Mouse (Mus musculus): ENCODE measurements around the gene Rasgrp1.

DNA sequence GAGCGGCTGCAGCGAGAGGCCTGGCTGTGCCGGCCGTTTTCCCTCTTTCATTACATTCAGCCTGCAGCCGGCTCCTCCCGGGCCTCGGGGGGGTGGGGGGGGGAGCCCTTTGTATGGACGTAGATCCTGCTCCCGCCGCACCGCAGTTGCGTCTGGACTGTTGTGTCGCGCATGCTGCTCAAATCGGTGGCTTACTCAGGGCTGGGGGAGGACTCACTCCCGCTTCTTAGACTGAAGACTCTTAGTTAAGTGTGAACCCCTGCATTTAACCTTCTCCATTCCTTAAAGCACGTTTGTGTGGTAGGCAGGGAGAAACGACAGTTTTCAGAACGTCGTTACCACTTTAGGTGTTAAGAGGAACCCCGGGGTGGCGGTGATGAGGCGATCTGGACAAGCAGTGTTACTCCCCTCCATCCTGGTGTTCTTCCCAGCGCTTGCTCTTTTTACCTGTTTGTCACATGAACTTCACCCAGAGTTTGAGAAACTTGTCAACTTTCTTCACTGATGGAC lies 92.7 kb downstream of the Rasgrp1 start:
- no peak for TF ChIP-seq CTCF (IDR thresholded peaks at IDR 0.05)
- TF ChIP-seq POLR2A (IDR thresholded peaks at IDR 0.05; ENCODE audit: insufficient read depth, low read depth, low read length): no peak
